Mouse (Mus musculus): ENCODE measurements around the gene Jak1.

Jak1 gene

DNA sequence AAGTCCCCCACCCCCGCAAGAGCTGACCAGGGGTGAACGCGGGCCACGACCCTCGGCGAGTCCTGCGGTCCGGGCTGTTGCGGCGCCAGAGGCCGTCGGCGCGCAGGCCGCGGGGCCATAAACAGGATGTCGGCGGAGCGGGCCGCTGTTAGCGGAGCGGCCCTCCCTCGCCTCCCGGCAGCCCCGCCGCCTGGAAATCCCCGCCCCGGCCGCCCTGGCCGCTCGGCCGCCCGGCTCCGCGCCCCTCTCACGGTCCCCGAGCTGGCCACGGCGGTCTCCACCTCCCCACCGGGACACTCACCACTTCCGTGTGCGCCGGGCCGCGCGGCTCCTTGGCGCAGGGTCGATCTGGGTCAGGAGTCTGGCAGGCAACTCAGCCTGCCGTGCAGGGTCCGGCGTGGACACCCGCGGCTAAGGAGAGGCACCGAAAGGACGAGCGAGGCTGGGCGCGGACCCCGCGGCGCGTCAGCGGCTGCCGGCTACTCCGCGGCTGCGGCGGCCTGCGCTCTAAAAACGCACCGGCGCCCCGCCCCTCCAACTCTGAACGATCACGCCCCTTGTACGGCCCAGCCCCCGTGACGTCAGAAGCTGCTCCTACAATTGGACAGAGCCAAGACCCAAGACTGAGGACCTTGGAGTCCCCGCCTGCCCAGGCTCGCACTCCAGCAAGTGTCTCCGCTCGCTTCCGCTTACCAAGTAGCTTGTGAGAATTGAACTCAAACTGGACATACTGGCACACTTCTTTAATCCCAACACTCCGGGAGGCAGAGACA, at the start of gene Jak1:
TSS of gene Jak1 (minus strand) at position 542 of the 773 bp plus-strand sequence.
- DNase-seq, result peak; percentile 98

DNA sequence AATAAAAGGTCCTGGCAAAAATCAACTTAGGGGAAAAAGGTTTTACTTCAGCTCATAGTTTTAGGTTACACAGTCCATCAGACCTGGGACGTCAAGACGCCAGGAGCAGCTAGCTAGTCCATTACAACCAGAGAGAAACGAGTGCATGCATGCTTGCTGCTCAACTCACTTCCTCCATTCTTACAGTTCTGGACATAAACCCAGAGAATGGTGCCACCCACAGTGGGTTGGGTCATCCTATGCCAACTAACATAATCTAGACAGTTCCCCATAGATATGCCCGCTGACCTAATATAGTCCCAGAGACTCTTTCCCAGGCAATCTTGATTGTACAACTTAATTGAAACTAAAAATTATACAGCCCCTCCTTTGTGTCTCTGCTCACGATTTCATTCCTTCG, 47.0 kb upstream of the Jak1 start:
- no peak for DNase-seq

DNA sequence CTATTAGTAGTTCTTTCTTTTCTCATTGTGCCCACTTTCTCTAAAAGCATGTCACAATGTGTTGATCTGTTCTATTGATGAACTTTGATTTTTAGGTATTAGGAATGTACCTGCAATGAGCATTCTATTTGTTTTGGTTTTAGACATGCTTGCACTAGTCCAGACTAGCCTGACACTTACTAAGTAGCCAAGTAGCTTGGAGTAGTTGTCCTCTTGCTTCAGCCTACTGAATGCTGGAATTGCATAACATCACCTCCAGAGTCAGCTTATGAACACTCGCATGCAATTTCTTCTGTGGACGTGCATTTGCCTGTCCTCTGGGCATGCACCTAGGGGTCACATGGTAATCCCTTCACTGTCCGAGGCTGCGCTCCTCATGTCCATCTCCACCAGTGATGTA, 43.1 kb upstream of the Jak1 start:
- DNase-seq, result no peak

DNA sequence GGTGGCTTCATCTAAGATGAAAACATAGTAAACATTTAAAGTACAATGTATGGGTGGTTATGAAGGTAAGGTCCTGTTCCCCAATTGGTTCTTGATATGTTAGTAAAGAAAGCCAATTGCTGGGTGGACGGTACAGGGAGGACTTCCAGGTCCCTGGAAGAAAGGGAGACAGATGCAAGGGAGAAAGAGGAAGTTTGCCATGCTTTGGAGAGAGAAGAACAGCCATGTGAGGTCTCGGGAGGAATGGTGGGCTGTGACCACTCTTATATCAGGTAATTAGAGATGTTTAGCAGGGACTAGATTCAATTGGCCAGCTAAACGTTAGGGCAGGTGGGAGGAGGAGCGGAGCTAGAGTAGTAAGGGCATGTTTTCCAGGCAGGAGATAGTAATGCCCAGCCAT, 42.2 kb upstream of the Jak1 start:
- DNase-seq, result no peak

DNA sequence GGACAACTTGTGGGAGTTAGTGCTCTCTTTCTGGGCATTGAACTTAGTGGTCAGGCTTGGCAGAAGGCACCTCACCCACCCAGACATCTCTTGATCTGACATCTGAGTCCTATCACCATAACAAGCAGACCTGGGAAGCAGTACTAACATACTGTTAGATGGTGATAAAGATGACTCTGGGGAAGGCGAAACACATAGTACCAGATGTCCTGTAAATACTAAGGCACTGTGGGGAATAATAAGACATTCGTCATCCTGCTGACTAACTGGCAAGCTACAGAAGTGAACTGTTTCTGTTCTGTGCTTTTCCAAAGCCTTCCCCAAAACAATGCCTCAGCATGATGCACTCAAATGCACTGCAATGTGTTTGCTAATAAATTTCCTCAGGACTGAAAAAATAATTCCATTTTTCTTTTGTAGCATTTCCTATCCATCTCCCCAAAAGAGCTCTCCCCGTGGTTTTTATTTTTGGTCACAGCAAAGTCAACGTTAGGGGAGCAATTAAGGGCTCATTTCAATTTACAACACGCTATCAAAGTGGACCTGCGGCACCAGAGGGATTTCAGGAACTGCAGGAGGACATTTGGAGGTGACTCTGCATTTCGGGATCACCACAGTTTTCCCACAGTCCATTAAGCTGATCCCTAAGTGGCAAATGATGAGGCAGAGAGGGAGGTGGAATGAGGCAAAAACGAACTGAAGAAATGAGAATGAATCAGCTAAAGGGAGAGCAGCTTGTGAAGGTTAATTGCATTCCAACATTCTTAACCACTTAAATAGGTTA, 41.2 kb upstream of the Jak1 start:
- DNase-seq, result no peak

DNA sequence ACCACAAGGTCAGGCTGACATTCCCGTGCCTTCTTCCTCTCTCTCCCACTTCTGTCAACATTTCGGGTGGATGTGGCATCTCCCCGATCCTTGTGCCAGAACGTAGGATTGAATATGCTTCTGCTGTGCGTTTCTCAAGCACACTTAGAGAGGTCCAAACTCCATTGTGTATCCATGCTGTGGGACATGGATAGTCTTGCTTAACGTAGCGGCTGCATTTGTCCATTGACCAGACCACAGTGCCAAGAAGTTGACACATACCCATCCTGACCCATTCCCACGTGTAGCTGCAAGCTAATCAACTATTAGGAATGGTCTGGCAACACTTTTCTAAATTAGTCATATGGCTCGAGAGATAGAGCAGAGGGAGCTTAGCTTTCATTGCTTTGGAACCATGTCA, 40.0 kb upstream of the Jak1 start:
- no peak for DNase-seq

DNA sequence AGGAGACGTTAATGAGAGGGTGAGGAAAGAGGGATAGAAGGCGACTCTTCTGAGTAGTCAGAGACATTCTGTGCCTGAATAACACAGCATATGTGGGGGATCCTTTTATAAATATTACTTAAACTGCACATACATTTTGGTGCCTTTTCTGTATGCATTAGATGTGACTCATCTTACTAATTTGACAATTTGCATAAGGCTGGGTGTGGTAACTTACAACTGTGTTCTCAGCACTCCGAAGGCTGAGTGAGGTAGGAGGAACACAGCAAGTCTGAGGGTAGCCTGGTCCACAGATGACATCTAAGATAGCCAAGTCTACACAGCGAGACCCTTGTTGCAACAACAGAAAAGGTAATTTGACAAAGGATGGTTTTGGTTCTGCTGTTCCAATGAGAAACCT, 39.0 kb upstream of the Jak1 start:
- DNase-seq, result no peak

DNA sequence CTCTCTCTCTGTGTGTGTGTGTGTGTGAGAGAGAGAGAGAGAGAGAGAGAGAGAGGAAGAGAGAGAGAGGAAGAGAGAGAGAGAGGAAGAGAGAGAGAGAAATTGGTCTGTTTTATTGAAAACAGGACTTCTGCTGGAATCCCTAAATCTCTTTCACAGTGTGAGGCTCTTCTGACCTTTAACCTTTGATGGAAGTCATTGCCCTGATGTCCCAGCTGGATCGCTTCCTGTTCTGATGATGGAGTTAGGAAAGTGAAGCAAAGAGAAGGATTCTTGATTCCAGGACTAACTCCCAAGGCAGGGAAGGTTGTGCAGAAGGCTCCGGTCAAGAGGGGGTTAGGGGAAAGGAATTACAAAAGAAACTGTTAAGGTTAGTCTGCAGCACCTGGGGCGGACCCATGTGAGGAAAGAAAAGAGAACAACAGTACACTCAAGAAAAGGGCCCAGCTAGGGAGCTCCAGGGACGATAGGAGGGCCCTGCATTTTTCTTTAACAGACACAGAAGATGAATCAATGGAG, 35.4 kb upstream of the Jak1 start:
- DNase-seq, result peak; percentile 30

DNA sequence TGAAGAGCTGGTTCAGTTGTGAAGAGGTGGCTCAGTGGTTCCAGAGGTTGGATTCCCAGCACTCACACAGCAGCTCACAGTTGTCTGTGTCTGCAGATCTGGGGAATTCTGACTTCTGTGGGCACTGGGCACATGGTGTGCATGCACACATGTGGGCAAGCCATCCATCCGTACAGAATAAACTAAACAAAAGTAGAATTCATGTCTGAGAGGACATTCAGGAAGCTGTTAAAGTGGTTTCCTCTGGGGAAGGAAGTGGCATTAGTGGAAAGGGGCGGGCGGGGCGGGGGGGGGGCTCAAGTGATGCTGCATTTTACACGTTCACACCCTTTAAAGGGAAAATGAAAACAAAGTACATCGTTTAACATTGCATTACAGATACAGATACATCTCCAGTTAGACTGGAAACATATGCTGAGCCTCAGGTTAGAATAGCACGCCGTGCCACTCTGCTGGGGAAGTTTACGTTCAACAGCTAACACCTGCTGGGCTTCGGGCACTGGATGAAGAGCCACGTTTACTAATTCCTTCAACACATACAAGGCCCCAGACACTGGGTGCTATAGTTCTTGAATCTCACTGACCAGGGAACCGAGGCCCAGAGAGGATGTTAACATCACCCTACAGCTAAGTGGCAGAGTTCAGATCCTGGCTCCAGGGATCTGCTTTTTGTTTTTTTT, 33.4 kb upstream of the Jak1 start:
- DNase-seq, result no peak

DNA sequence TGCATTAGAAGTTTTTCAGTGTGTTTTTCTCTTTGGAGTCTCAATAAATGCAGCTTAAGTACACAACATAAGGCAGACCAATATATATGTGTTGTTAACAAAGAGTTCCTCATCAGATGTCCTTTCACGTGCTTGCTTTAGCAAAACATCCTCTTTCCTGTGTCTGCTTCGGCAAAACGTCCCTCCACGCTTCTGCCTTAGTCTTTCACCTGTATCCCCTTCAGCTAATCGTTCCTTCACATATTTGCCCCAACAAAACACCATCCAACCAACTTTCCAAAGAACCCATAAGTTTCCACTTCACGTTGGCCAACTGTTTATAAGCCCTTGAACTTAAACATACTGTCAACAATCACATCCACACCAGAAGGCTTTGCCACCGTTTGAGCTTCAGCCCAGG, 31.8 kb upstream of the Jak1 start:
- no peak for DNase-seq

DNA sequence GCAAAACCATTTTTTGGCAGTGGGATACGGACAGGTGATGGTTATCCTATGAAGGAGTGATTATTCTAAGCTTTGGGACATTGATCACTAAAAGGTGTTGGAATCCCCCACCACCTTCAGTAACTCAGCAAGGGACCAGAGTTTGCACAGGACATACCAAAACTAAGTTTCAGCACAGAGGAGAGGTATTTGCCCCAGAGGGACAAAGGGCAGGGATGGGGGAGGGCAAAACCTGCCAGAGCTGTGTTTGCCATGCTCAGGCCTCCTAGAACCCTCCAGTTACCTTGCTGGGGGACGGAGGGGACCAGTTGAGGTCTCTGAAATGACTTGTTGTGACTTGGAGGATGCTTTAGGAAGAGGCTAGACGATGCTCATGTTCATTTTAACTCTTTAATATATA, 30.7 kb upstream of the Jak1 start:
- no peak for DNase-seq

DNA sequence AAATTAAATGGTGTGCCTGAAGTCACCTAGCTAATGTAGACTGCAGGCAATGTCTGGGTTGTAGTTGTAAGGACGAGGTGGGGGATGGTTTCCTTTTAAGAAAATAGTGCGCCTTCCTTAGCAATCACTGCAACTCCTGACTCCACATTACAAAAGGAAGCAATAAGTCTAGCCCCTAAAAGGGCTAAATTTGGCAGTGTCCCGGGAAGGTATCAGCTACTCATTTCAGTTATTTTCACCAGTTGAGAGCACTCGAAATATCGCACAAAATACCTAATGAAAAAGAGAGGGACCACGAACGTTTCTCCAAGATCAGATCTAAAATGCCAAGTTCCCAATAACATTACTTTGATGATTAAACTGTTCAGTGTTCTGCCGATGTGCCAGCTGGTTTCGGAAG, 28.6 kb upstream of the Jak1 start:
- no peak for DNase-seq

DNA sequence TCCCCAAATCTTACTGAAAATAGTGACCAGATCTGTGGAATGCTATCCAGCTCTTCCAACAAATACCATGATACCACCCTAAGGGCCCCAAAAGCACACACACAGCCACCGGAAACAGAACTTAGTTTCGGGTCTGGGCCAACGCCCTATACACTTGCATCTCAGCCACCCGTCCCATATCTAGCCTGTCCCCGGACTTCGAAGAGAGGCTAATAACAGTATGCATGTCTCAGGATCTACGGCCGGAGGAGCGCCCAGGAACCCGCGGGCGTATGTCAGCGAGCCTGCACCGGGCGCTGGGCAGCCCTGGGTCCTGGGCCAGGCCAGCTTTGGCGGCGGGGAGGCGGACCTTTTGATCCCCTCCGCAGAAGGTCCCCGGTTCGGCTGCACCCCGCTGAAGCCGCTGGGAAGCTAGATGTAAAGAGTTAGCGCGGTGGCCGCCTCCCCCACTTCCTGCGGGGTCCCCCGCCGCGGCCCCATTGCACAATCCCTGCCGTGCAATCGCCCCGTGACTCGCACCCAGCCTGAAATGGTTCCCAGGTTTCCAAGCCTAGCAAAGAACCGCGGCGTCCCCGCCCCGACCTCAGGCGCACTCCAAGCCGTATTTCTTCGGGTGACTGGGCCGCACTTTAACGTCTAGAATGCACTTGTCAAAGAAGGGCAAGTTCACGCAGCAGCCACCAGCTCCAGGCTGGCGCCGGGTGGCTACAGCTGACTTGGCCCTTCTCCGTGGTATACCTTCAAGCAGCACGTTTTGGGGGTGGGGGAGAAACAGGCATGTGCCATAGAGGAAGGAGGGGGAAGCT, 27.9 kb upstream of the Jak1 start:
- DNase-seq, result peak; percentile 64

DNA sequence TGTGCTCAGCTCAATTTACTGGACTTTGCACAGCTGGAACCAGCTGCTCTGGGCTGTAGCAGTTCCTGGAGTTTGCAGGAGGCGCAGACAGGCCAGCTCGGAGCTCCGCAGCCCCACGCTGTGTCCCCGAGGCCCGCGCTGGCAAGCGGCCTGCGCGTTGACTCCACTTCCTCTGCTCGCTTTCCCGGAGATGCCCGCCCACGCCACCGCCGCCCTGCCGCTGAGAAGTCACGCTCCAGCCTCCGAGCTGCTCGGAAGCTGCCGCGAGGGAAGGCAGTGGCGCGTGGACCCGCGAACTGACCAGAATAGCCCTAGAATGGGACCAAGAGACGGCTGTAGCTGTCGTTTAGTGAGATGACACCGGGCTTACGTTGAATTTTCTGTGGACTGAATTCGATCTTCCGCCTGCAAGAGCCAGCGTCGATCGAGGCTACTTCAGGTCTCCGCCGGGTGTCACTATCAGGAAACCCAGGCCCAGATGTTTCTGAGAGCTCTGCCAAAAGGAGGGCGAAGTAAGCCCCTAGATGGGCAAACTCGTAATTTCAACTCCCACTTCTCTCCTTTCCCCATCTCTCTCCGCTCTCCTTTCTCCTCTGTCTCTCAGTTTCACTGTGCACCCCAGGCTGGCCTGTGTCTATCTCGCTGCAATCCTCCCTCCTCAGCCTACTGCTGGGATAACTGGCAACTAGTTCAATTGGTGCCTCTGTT, 27.1 kb upstream of the Jak1 start:
- peak; percentile 74 for DNase-seq

DNA sequence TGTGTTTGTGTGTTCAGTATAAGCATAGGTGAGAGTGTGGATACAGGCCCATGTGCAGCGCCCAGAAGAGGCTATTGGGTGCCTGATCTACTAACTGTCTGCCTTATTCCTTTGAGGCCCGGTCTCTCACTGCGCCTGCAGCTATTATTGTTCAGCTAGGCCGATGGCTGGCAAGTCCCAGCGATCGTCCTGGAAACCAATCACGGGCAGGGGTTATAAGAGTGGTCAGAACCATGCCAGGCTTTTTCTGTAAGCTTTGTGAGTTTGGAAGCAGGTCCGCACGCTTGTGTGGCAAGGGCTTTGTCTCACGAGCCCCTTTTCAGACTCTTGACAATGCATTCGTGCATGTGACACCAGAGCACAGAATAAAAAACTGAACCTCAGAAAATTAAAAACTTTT, 23.2 kb upstream of the Jak1 start:
- DNase-seq, result no peak

DNA sequence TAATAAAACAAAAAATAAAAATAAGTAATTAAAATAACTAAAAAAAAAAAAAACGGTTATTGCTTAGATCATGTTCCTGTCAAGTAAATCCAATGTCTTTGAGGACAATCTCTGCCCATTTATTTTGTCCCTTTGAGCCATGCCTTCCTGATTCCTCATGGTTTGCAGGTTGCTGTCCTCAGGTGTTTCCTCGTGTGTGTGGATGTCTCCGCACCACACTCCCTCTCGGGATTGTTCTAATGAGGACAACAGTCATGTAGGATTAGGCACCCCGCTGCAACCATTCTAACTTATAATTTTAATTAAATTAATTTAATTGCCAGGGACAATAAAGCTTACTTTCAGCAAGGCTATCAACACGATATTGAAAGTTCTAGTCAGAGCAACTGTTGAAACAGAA, 21.5 kb upstream of the Jak1 start:
- DNase-seq, result no peak

DNA sequence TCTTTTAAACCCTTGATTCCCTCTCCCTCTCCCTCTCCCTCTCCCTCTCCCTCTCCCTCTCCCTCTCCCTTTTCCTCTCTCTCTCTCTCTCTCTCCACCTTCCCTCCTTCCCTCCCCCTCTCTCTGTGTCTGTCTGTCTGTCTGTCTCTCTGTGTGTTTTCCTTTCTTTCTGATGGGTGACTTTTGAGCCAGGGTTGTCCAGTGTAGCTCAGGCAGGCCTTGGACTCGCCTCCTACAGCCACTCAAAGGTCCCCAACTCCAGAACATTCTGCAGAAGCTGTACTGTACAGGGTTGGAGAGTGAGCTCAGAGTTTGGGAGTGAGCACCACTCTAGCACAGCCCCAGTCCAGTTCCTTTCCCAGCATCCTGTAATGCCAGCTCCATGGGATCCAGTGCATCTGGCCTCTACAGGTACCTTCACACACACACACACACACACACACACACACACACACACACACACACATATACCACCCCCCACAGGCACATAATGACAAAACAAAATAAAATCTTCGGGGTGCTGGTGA, 20.9 kb upstream of the Jak1 start:
- DNase-seq, result no peak

DNA sequence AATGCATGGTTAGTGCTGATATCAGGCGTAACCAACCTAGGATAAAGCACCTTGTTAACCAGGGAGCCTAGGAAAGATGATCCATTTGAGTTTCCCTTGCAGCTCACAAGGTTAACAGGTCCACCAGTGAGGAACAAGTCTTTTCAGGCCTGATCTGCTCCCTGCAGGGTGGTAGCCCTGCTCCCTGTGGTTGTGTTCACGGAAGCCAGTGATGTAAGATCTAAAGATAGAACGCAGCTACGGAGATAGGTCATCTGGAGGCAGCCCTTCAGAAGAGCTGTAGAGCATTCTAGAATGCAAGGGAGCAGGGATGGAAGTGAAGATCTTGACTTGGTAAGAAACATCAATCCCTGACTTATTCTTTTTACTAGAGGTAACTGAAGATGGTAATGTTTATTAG, 18.9 kb upstream of the Jak1 start:
- no peak for DNase-seq

DNA sequence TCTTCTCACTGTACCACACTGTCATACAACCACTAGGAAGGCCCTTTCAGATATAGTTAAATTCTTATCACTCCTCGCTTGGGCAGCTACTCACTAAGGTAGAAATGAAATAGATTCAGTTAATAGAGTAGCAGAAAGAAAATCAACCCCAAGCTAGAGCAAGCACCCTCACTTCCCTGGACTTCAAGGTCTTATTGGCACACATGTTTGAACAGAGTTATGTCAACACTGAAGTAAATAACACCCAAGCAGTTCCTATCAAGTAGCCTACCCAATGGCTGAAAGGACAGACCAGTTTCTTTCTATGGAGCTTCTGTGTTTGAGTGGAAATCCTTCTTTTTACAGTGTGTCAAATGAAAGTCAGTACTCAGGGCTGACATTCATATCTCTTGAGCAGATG, 17.2 kb upstream of the Jak1 start:
- DNase-seq, result no peak

DNA sequence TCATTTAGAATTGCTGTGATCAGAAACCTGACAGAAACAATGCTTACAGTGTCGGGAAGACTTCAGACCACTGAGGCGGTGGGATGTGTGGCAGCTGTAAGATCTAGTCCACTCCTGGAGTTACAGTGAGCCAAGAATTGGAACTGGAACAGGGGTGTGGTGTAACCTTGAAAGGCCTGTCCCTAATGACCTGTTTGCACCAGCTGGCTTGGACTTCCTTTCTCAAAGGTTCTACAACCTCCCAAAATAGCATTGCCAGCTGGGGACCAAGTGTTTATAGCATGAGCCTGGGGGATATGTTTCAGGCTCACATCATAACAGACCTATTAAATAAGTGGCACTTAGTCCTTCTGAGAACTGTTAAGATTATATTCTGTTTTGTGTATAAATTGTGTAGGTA, 15.0 kb upstream of the Jak1 start:
- no peak for DNase-seq

DNA sequence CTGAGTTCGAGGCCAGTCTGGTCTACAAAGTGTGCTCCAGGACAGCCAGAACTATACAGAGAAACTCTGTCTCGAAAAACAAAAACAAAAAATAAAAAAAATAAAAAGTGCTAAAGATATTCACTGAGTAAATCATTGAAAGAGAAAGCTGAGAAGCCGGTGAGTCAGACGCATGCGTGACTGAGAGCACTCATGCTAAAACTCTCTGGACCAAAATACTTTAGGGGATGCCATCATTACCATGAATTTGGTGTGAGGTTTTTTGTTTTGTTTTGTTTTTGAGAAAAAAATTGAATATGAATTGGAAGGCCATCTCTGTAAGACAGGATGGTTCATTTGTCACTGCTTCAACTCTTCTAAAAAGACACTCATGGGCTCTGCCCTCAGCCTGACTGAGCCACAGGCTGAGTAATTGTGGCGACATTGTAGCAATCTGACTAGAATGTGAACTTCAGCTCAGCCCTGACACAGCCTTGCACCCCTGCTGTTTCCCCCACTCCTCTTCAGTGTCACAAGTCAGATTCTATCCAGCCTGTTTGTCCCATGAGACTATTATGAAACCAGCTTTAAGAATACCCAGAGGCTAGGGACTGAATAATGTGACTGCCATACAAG, 11.5 kb upstream of the Jak1 start:
- no peak for DNase-seq

DNA sequence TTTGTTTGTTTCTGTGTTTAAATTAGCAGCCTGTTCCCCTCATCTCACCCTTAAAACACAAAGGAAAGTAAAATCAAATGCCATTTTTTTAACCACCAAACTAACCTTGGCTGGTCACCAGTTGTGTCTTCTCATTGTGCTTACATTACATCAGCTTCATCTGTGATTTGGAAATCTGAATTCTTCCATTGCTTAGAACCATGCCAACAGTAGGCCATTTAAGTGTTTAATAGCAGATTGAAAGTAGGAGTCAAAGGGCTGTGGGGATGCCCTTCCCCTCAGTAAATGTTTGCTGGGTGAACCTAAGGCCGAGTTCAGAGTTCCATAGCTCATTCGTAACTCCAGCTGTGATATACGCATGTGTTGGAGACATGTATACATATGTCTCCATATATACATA, 10.8 kb upstream of the Jak1 start:
- DNase-seq, result no peak

Data from embryo, embryonic 11 days (tissue).